Mouse (Mus musculus): ENCODE results near the gene Acss1. TPM values are rescaled to one million over a fixed set of nuclear protein-coding genes. Genes with fewer than 3 reads are reported as not detected.

The Acss1 gene
- polyA plus RNA-seq, 1 experiment from 2014 or later: 19.8 TPM

DNA sequence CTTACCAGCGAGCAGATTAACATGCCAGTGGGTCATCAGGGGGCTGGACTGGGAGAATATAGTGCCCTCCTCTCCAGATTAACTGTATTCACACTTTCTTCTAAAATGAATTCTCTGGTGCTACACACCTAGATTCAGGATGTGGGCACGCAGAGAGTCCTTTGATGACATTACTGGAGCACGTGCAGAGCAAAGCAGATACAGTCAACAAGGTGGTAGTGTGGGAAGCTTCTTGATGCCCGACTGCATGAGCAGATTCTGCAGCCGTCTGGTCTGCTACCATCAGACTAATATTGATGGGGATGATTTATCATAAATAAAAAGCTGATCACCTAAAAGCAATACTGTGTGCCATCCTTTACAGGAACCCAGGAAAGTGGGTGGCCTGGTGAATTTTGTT lies 89.7 kb downstream of the Acss1 start:
- ATAC-seq (ENCODE audit: low FRiP score): no peak
- Histone ChIP-seq H3K27ac (no peak overlapping the region), H3K36me3 (peaks cover 23% of the 10 kb centered on the region), H3K4me3 (no peak overlapping the region), H3K9me3 (no peaks in the 10 kb centered on the region), H3K27me3 (no peaks in the 10 kb centered on the region), H3K9ac (no peak overlapping the region), H3K4me1 (replicated peaks) (no peaks in the 10 kb centered on the region), H3K4me2 (no peak overlapping the region)
- 87% methylated on average over 5 of the region's 5 CpGs for WGBS

DNA sequence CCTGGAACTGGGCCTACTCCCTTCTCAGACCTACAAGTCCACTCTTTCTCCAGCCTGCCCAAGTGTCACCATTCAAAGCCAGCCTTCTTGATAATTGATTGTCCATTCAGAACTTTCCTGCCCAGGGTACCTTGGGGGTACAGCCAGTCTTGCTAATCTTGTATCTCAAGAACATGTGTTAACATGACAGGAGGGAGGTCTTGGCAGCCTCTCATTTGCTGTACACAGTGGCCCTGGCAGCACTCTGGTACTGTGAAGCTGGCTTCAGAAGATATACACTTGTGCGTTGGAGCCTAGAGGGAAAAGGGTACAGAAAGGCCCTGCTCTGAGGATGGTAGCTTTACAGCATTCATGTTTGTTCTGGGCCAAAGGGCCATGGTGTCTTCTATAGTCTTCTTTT lies 92.0 kb downstream of the Acss1 start:
- no peak overlapping the region for H3K4me2 ChIP-seq
- H3K27ac ChIP-seq: no peak overlapping the region
- no peaks in the 10 kb centered on the region for H3K4me1 ChIP-seq (replicated peaks)
- peaks cover 9% of the 10 kb centered on the region; the same call in 1 of the 2 replicates for H3K36me3 ChIP-seq
- no peak overlapping the region for H3K9ac ChIP-seq
- no peaks in the 10 kb centered on the region for H3K27me3 ChIP-seq
- WGBS: 97% methylated on average over 1 of the region's 1 CpGs
- ATAC-seq (ENCODE audit: low FRiP score): no peak
- H3K9me3 ChIP-seq: no peaks in the 10 kb centered on the region
- no peak overlapping the region for H3K4me3 ChIP-seq

DNA sequence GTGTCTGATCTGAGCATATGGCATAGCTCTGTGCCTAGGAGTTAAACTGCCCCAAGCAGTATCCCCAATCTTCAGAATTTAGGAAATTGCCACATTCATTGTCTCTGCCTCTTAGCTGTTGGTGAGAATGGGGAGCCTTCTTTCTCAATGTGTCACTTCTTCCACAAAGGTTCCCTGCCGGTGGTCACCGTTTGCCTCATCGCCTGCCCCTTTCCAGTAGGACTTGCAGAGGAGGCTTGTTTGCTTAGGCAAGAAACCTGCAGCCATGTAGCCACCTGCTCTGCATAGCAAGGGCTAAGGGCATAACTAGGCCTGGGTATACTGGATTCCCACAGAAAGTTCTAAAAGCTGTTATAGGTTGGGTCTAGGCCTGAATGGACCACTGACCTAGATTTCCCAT lies 95.8 kb downstream of the Acss1 start:
- Histone ChIP-seq H3K27ac (no peak overlapping the region), H3K4me2 (no peak overlapping the region), H3K27me3 (no peaks in the 10 kb centered on the region), H3K9me3 (no peaks in the 10 kb centered on the region), H3K36me3 (0 out of 2 replicates have a peak, but pooled peaks cover 2% of the 10 kb centered on the region), H3K4me3 (no peak overlapping the region), H3K9ac (no peak overlapping the region), H3K4me1 (replicated peaks) (no peaks in the 10 kb centered on the region)
- ATAC-seq (ENCODE audit: low FRiP score): no peak
- WGBS: 98% methylated on average over 3 of the region's 3 CpGs

DNA sequence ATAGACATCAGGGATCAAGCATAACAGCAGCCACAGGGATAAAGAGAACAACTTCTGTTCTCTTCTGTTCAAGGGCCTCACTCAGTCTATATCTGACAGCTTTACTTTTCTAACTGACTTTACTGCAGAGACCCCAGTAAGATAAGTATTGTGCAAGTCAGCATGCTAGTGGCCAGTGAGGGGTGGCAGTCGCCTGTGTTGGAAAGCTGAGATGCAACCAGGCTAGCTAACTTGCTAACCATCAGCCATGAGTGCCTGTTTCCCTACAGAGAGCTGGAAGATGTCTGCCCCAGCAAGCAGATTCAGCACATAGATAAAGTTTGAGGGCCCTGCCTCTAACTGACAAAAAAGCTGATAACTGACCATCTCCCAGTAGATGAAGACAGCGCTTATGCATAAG lies 97.5 kb downstream of the Acss1 start:
- Histone ChIP-seq H3K4me1 (replicated peaks) (no peaks in the 10 kb centered on the region), H3K9ac (no peak overlapping the region)

DNA sequence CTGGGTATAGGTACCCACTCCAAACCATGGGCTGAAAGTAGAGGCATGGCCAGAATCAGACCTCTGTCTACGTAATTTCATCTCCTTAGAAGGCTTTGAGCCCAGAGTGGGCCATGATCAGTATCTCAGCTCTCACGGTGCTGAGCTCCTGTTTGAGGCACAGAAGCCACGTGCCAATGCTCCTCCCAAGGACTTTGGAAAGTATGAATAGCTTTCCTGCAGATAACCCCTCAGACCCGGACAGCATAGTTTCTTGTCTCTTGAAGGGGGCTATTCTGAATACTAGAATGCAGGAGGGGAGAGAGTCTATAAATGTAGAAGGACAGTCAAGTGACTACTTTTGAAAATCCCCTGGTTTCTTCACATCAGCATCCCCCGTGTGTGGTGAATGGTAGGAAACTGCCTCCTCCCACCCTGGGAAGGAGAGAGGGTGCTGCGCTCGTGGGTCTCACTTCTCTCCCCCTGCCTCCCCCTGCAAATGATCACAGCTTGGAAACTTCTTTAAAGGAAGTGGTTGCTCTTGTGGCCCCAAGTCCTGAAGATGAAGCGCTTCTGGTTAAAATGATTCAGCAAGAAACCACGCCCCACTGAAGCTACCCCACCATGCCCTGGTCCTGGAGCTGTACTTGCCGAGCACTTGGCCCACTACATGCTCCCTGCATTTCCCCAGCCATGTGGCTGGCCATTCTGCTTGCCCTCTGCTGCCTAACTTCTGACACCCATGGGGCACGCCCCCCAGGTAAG lies 98.3 kb downstream of the Acss1 start, which contains the start of gene Cst7:
TSS of gene Cst7 (plus strand) at position 569 of the 744 bp plus-strand sequence.
- no peaks in the 10 kb centered on the region for H3K36me3 ChIP-seq
- no peak within 1 kb of the TSS for H3K4me2 ChIP-seq
- H3K9me3 ChIP-seq: no peaks in the 10 kb centered on the region
- H3K4me1 ChIP-seq (replicated peaks): no peaks in the 10 kb centered on the region
- H3K9ac ChIP-seq: no peak within 1 kb of the TSS
- no peaks in the 10 kb centered on the region for H3K27me3 ChIP-seq
- ATAC-seq (ENCODE audit: low FRiP score): no peak
- H3K27ac ChIP-seq: no peak within 1 kb of the TSS
- 85% methylated on average over 11 of the region's 11 CpGs for WGBS
- no peak within 1 kb of the TSS for H3K4me3 ChIP-seq

More for the DNA sequence above, 97.5 kb downstream of the Acss1 start:
- Histone ChIP-seq H3K36me3 (no peaks in the 10 kb centered on the region), H3K27me3 (no peaks in the 10 kb centered on the region), H3K4me2 (no peak overlapping the region), H3K9me3 (no peaks in the 10 kb centered on the region), H3K4me3 (no peak overlapping the region), H3K27ac (no peak overlapping the region)
- no peak for ATAC-seq (ENCODE audit: low FRiP score)
- 88% methylated on average over 2 of the region's 2 CpGs for WGBS

Other genes starting within 250 kb of the Acss1 start
- 8.0 and 9.3 TPM in 2 replicates for gene Zfp442, start 217.0 kb downstream of the Acss1 start, polyA plus RNA-seq (2015; fragmentation: Nextera tagmentation; extraction: Ambion mirVana)
- gene Zfp345, start 183.4 kb downstream of the Acss1 start, polyA plus RNA-seq (2015; fragmentation: Nextera tagmentation; extraction: Ambion mirVana): not detected in 2 replicates
- gene Cst7, start 98.1 kb downstream of the Acss1 start, polyA plus RNA-seq (2015; fragmentation: Nextera tagmentation; extraction: Ambion mirVana): 0.21 and 0.40 TPM in 2 replicates
- gene Apmap, start 59.9 kb downstream of the Acss1 start, polyA plus RNA-seq (2015; fragmentation: Nextera tagmentation; extraction: Ambion mirVana): 42.9 and 45.9 TPM in 2 replicates
- 0.18 and 0.61 TPM in 2 replicates for gene Vsx1, start 20.9 kb upstream of the Acss1 start, polyA plus RNA-seq (2015; fragmentation: Nextera tagmentation; extraction: Ambion mirVana)
- gene Entpd6, start 80.5 kb upstream of the Acss1 start, polyA plus RNA-seq (2015; fragmentation: Nextera tagmentation; extraction: Ambion mirVana): 49.1 and 55.8 TPM in 2 replicates
- 89.3 and 94.9 TPM in 2 replicates for gene Pygb, start 118.2 kb upstream of the Acss1 start, polyA plus RNA-seq (2015; fragmentation: Nextera tagmentation; extraction: Ambion mirVana)
- 97.1 and 98.5 TPM in 2 replicates for gene Abhd12, start 236.2 kb upstream of the Acss1 start, polyA plus RNA-seq (2015; fragmentation: Nextera tagmentation; extraction: Ambion mirVana)
- 20.9 and 22.4 TPM in 2 replicates for gene Gins1, start 236.9 kb upstream of the Acss1 start, polyA plus RNA-seq (2015; fragmentation: Nextera tagmentation; extraction: Ambion mirVana)